Mouse (Mus musculus) heart, adult 8-10 months (tissue): ENCODE measurements around the gene Bpifa1. TPM values are rescaled to one million over a fixed set of nuclear protein-coding genes. Genes with fewer than 3 reads are reported as not detected.

Source experiments
- total RNA-seq, 4 experiments: library from RNA; stranded (reverse); gene quantifications; 2 replicates each; pipeline ENCODE4 v1.2.4; 2022

Bpifa1 gene
- total RNA-seq, 4 experiments from 2014 or later, result 56.2 TPM; not detected in 3

Other genes with a start within 250 kb of the Bpifa1 start
- gene Bpifb6, start 242.5 kb upstream of the Bpifa1 start, total RNA-seq, result not detected
- not detected for gene Bpifb3, start 224.7 kb upstream of the Bpifa1 start, total RNA-seq
- gene Bpifb4, start 204.7 kb upstream of the Bpifa1 start, total RNA-seq, result not detected
- not detected for gene Bpifa6, start 167.9 kb upstream of the Bpifa1 start, total RNA-seq
- gene Bpifa2, start 134.6 kb upstream of the Bpifa1 start, total RNA-seq, result not detected
- gene Bpifa3, start 12.5 kb upstream of the Bpifa1 start, total RNA-seq, result not detected
- not detected for gene Bpifa5, start 19.7 kb downstream of the Bpifa1 start, total RNA-seq
- under 1 TPM in 2 of 4 experiments, not detected in 2; 0.16 to 0.55 TPM for gene Bpifb1, start 47.9 kb downstream of the Bpifa1 start, total RNA-seq
- gene Bpifb5, start 80.9 kb downstream of the Bpifa1 start, total RNA-seq, result not detected
- not detected for gene Bpifb9a, start 115.0 kb downstream of the Bpifa1 start, total RNA-seq
- not detected for gene Bpifb9b, start 164.3 kb downstream of the Bpifa1 start, total RNA-seq
- gene Cdk5rap1, start 230.1 kb downstream of the Bpifa1 start, total RNA-seq, result 10 to 100 TPM; 17.0 to 21.7 (median 20.5) TPM